Mouse (Mus musculus): ENCODE measurements around the gene Aldh3b1. TPM values are rescaled to one million over a fixed set of nuclear protein-coding genes. Genes with fewer than 3 reads are reported as not detected.

Aldh3b1 gene
- polyA plus RNA-seq, 1 experiment: 47.1 TPM

GRCm38 (mm10) chr19:3871468-3871867 lies 58.1 kb downstream of the Aldh3b1 start:
- Histone ChIP-seq H3K27ac (ENCODE audit: control insufficient read depth, insufficient read depth, low read depth, low read length, poor library complexity) (no peak overlapping the region), H3K4me1 (ENCODE audit: control insufficient read depth, insufficient read depth, low read length) (no peaks in the 10 kb centered on the region; the same call in 1 of the 2 replicates), H3K4me3 (replicated peaks; ENCODE audit: control insufficient read depth, low read depth, low read length) (no peak overlapping the region)
- no peak for TF ChIP-seq POLR2A (IDR thresholded peaks at IDR 0.05; ENCODE audit: borderline replicate concordance, control insufficient read depth, low read depth, low read length)
- no peak for TF ChIP-seq CTCF (IDR thresholded peaks at IDR 0.05; ENCODE audit: control insufficient read depth, insufficient read depth, low read length)

- TF ChIP-seq POLR2A (IDR thresholded peaks at IDR 0.05; ENCODE audit: borderline replicate concordance, control insufficient read depth, low read depth, low read length): no peak
- no peak for TF ChIP-seq CTCF (IDR thresholded peaks at IDR 0.05; ENCODE audit: control insufficient read depth, insufficient read depth, low read length)
- H3K4me1 ChIP-seq (ENCODE audit: control insufficient read depth, insufficient read depth, low read length): no peaks in the 10 kb centered on the region; the same call in 1 of the 2 replicates
- no peak overlapping the region for H3K4me3 ChIP-seq (replicated peaks; ENCODE audit: control insufficient read depth, low read depth, low read length)
- no peak overlapping the region for H3K27ac ChIP-seq (ENCODE audit: control insufficient read depth, insufficient read depth, low read depth, low read length, poor library complexity)
- WGBS: 86% methylated on average over 1 of the region's 1 CpGs
Measured at GRCm38 (mm10) chr19:3868290-3868689, 61.3 kb downstream of the Aldh3b1 start.

GRCm38 (mm10) chr19:3864960-3865359 lies 64.6 kb downstream of the Aldh3b1 start:
- H3K4me3 ChIP-seq (replicated peaks; ENCODE audit: control insufficient read depth, low read depth, low read length): no peak overlapping the region
- WGBS: 76% methylated on average over 2 of the region's 2 CpGs
- no peak overlapping the region for H3K27ac ChIP-seq (ENCODE audit: control insufficient read depth, insufficient read depth, low read depth, low read length, poor library complexity)
- TF ChIP-seq CTCF (IDR thresholded peaks at IDR 0.05; ENCODE audit: control insufficient read depth, insufficient read depth, low read length) (no peak), POLR2A (IDR thresholded peaks at IDR 0.05; ENCODE audit: borderline replicate concordance, control insufficient read depth, low read depth, low read length) (no peak)
- no peaks in the 10 kb centered on the region; the same call in 1 of the 2 replicates for H3K4me1 ChIP-seq (ENCODE audit: control insufficient read depth, insufficient read depth, low read length)

Other genes starting within 250 kb of the Aldh3b1 start
- gene Lrp5, start 243.2 kb downstream of the Aldh3b1 start, polyA plus RNA-seq (2011; ENCODE audit: insufficient read depth, insufficient read length, low replicate concordance, missing spikeins): 4.5 and 5.8 TPM in 2 replicates
- gene 1810055G02Rik, start 221.5 kb downstream of the Aldh3b1 start, polyA plus RNA-seq (2011; ENCODE audit: insufficient read depth, insufficient read length, low replicate concordance, missing spikeins): 1.8 and 6.0 TPM in 2 replicates
- 24.3 and 43.2 TPM in 2 replicates for gene Kmt5b, start 162.4 kb downstream of the Aldh3b1 start, polyA plus RNA-seq (2011; ENCODE audit: insufficient read depth, insufficient read length, low replicate concordance, missing spikeins)
- 9.2 and 17.3 TPM in 2 replicates for gene Chka, start 78.0 kb downstream of the Aldh3b1 start, polyA plus RNA-seq (2011; ENCODE audit: insufficient read depth, insufficient read length, low replicate concordance, missing spikeins)
- gene Tcirg1, start 22.7 kb downstream of the Aldh3b1 start, polyA plus RNA-seq (2011; ENCODE audit: insufficient read depth, insufficient read length, low replicate concordance, missing spikeins): 116 and 292 TPM in 2 replicates
- 41.6 and 58.3 TPM in 2 replicates for gene Ndufs8, start 17.0 kb downstream of the Aldh3b1 start, polyA plus RNA-seq (2011; ENCODE audit: insufficient read depth, insufficient read length, low replicate concordance, missing spikeins)
- 80.1 and 177 TPM in 2 replicates for gene Unc93b1, start 5.4 kb upstream of the Aldh3b1 start, polyA plus RNA-seq (2011; ENCODE audit: insufficient read depth, insufficient read length, low replicate concordance, missing spikeins)
- gene Aldh3b3, start 28.8 kb upstream of the Aldh3b1 start, polyA plus RNA-seq (2011; ENCODE audit: insufficient read depth, insufficient read length, low replicate concordance, missing spikeins): 1.6 and 4.4 TPM in 2 replicates
- gene Aldh3b2, start 42.5 kb upstream of the Aldh3b1 start, polyA plus RNA-seq (2011; ENCODE audit: insufficient read depth, insufficient read length, low replicate concordance, missing spikeins): 2.4 and 4.2 TPM in 2 replicates
- gene Acy3, start 56.8 kb upstream of the Aldh3b1 start, polyA plus RNA-seq (2011; ENCODE audit: insufficient read depth, insufficient read length, low replicate concordance, missing spikeins): 5.1 and 10.7 TPM in 2 replicates
- not detected in 2 replicates for gene Tbx10, start 62.9 kb upstream of the Aldh3b1 start, polyA plus RNA-seq (2011; ENCODE audit: insufficient read depth, insufficient read length, low replicate concordance, missing spikeins)
- 9.7 and 18.1 TPM in 2 replicates for gene Nudt8, start 70.8 kb upstream of the Aldh3b1 start, polyA plus RNA-seq (2011; ENCODE audit: insufficient read depth, insufficient read length, low replicate concordance, missing spikeins)
- 1.7 and 2.0 TPM in 2 replicates for gene Gm49405, start 70.8 kb upstream of the Aldh3b1 start, polyA plus RNA-seq (2011; ENCODE audit: insufficient read depth, insufficient read length, low replicate concordance, missing spikeins)
- gene Doc2g, start 73.5 kb upstream of the Aldh3b1 start, polyA plus RNA-seq (2011; ENCODE audit: insufficient read depth, insufficient read length, low replicate concordance, missing spikeins): 5.2 and 7.8 TPM in 2 replicates
- gene Ndufv1, start 83.0 kb upstream of the Aldh3b1 start, polyA plus RNA-seq (2011; ENCODE audit: insufficient read depth, insufficient read length, low replicate concordance, missing spikeins): 61.7 and 118 TPM in 2 replicates
- 125 and 187 TPM in 2 replicates for gene Gstp1, start 108.2 kb upstream of the Aldh3b1 start, polyA plus RNA-seq (2011; ENCODE audit: insufficient read depth, insufficient read length, low replicate concordance, missing spikeins)
- gene Gstp2, start 116.2 kb upstream of the Aldh3b1 start, polyA plus RNA-seq (2011; ENCODE audit: insufficient read depth, insufficient read length, low replicate concordance, missing spikeins): 21.6 TPM in 1 of 2 replicates, not detected in the other
- gene Gstp3, start 129.8 kb upstream of the Aldh3b1 start, polyA plus RNA-seq (2011; ENCODE audit: insufficient read depth, insufficient read length, low replicate concordance, missing spikeins): 13.5 and 18.0 TPM in 2 replicates
- gene Cabp2, start 151.8 kb upstream of the Aldh3b1 start, polyA plus RNA-seq (2011; ENCODE audit: insufficient read depth, insufficient read length, low replicate concordance, missing spikeins): not detected in 2 replicates
- 93.3 and 143 TPM in 2 replicates for gene Cdk2ap2, start 167.4 kb upstream of the Aldh3b1 start, polyA plus RNA-seq (2011; ENCODE audit: insufficient read depth, insufficient read length, low replicate concordance, missing spikeins)
- 72.3 and 159 TPM in 2 replicates for gene Pitpnm1, start 170.2 kb upstream of the Aldh3b1 start, polyA plus RNA-seq (2011; ENCODE audit: insufficient read depth, insufficient read length, low replicate concordance, missing spikeins)
- gene Aip, start 196.1 kb upstream of the Aldh3b1 start, polyA plus RNA-seq (2011; ENCODE audit: insufficient read depth, insufficient read length, low replicate concordance, missing spikeins): 22.0 and 53.5 TPM in 2 replicates
- gene Gpr152, start 210.0 kb upstream of the Aldh3b1 start, polyA plus RNA-seq (2011; ENCODE audit: insufficient read depth, insufficient read length, low replicate concordance, missing spikeins): not detected in 2 replicates
- 0.29 and 0.60 TPM in 2 replicates for gene Cabp4, start 214.2 kb upstream of the Aldh3b1 start, polyA plus RNA-seq (2011; ENCODE audit: insufficient read depth, insufficient read length, low replicate concordance, missing spikeins)
- gene Coro1b, start 218.8 kb upstream of the Aldh3b1 start, polyA plus RNA-seq (2011; ENCODE audit: insufficient read depth, insufficient read length, low replicate concordance, missing spikeins): 75.8 and 114 TPM in 2 replicates
- gene Ptprcap, start 223.8 kb upstream of the Aldh3b1 start, polyA plus RNA-seq (2011; ENCODE audit: insufficient read depth, insufficient read length, low replicate concordance, missing spikeins): 27.6 and 60.8 TPM in 2 replicates
- gene Rps6kb2, start 233.5 kb upstream of the Aldh3b1 start, polyA plus RNA-seq (2011; ENCODE audit: insufficient read depth, insufficient read length, low replicate concordance, missing spikeins): 51.8 and 86.1 TPM in 2 replicates
- 23.3 and 52.9 TPM in 2 replicates for gene Carns1, start 245.7 kb upstream of the Aldh3b1 start, polyA plus RNA-seq (2011; ENCODE audit: insufficient read depth, insufficient read length, low replicate concordance, missing spikeins)